Mouse (Mus musculus) spleen, adult 10 weeks (tissue): ENCODE measurements around the gene Iqcc. TPM values are rescaled to one million over a fixed set of nuclear protein-coding genes. Genes with fewer than 3 reads are reported as not detected.

Experiments used
- polyA plus RNA-seq: library from polyadenylated mRNA; stranded (reverse); fragments of 350-450 nt; fragmentation: Illumina TruSeq; extraction: RNeasy Lipid Tissue Mini Kit (QIAGEN cat#74804); gene quantifications from one replicate; pipeline ENCODE4 v1.2.3, GENCODE M21; 2015; ENCODE audit warnings: low replicate concordance; ENCODE audit not compliant: insufficient read depth

Iqcc gene
- polyA plus RNA-seq, result 26.7 TPM

DNA sequence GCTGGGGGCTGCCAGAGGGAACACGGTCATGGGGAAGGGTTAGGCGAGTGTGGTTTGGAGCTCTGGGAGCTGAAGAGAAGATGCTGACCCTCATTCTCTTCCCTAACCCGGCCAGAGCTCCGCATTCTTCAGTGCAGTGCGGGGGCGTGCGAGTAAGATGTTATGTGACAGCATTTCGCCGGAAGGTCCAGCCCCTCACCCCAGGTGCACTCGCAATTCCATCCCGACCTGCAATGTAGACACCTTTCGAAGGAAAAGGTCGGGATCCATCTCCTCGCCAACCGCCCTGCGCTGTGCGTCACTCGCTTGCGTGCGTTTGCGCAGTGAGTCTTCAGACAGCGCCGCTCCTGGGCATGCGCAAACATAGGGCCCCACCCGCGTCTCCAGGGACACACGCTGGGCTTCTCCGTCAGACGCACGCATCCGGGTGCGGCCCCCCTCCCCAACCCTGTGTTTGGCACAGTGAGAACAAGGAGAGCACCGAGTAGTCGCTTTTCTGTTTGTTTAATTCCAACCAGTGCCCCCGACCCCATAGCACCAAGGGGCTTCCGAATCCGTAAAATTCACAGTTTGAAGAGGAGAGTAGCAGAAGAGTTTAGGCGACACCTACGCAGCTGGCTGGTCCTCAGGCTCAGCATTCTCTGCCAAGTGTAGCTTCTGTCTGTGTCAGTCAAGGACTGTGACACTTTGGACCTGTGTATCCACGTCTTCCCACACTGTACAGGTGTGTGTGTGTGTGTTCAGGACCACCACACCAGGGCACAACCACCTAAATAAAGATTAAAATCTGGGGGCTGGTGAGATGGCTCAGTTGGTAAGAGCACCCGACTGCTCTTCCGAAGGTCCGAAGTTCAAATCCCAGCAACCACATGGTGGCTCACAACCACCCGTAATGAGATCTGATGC is at the start of gene Iqcc:
Gene Iqcc (minus strand): TSS at position 314 of the 906 bp plus-strand sequence.

DNA sequence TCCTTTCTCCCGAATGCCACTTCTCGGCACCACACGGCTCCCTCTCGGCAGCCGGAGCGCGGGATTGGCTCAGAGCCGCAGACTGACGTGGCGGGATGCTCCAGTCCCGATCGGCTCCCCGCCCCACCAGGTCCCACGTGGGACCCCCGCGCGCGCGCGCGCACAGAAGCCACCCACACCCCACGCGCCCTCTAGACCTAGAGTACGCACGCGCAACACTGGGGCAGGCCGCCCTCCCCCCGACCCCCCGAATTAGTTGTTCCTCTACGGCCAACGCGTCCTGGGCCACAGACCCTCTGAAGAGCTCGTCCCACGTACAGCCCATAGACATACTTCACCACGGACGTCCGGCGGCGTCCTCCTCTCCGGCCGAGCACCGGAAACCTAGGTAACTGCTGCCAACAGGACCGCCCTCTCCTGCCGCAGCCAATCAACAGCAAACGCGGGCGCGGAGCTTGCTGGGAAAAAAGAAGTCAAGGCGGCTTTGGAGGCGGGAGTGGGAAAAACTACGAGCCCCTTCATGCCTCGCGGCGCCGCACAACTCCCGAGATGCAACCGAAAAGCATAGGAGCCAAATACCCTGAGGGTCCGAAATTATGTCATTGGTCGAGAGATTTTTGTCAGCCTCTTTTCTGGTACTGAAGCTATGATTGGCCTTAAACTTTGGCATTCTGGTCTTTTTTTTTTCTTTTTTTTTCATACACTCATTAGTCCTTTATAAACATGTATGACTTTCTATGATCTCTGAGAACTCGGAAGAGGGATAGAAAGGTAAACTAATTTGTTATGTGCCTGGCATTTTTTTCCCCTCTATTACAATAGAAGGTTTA is 22.0 kb upstream of the Iqcc start, which contains the start of gene Txlna:
Gene Txlna (minus strand): TSS at position 428 of the 830 bp plus-strand sequence.

DNA sequence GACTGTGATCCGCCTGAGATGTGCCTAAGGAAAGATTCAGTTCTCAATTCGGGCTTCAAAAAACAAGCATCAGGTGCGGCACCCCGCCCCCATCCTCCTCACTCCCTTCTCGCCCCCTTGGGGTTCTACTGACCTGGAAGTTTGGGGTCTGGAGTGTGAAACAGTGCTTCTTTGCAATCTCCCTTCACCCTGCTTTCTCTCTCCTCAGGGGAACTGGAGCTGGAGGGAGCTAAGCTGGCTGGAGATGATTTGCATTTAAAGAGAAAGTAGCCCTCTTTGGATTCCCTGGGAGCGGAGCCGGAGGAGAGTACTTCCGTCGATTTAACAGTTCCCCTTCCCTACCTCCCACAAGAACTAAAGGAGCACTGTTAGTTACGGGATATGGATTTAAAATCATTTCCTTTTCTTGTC is 4.8 kb upstream of the Iqcc start, which contains the start of gene Ccdc28b:
Gene Ccdc28b (minus strand): TSS at position 267 of the 411 bp plus-strand sequence.

DNA sequence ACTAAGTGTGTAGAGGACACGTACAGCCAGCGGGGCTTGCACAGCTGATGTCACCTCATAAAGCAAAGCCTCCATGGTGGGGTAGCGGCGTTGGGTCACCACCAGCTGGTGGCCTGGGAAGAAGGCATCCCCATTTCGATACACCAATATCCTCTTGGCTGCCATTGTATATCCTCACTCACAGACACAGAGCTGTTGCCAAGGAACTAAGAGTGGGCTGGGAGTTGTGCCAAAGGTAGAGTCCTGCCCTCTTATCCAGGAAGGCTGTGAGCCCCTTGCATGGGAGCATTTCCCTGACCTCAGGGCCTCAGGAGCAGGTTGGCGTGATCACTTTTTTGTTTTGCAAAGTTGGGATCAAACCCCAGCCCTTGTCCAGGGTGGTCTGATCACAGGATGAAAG is 4.8 kb downstream of the Iqcc start, which contains the start of gene Dcdc2b:
Gene Dcdc2b (minus strand): TSS at position 165 of the 400 bp plus-strand sequence.

DNA sequence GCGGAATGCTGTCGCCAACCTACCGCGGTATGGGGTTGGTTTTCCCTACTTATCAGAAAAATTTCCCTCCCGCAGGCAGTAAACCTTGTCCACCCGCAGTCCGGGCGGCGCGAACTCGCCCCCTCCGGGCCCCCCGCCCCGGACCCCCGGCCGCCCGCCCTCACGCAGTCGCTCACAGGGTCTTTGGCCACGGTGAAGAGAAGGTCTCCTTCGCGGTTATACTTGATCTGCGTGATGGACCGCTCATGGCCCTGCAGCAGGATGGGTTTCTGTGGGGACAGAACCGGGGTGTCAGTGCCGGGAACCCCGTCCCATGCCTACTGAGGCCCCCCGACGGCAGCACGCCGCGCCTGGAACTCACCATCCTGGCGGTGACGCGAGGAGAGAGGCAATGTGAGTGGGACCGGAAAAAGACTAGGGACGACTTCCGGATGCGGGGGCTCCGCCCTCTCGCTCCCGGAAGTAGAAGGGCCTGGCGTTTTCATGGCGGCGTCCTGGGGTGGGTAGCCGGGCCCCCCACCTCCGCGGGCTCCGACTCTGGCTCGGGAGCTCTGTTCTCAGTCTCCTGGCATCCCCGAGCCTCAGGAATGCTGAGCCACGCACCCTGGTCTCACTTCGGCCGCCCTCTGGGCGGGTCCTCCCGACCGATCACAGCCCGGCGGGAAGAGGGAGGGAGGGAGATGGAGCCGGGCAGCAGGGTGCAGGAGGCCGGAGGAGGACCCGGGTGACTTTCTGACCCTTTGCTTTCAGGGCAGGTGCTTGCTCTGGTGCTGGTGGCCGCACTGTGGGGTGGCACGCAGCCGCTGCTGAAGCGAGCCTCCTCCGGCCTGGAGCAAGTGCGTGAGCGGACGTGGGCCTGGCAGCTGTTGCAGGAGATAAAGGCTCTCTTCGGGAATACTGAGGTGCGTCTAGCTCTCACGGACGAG is 18.4 kb downstream of the Iqcc start, which contains the start of the genes Eif3i and Tmem234:
Gene Eif3i (minus strand): TSS at position 416 of the 926 bp plus-strand sequence.
Gene Tmem234 (plus strand): TSS at position 436 of the 926 bp plus-strand sequence.

DNA sequence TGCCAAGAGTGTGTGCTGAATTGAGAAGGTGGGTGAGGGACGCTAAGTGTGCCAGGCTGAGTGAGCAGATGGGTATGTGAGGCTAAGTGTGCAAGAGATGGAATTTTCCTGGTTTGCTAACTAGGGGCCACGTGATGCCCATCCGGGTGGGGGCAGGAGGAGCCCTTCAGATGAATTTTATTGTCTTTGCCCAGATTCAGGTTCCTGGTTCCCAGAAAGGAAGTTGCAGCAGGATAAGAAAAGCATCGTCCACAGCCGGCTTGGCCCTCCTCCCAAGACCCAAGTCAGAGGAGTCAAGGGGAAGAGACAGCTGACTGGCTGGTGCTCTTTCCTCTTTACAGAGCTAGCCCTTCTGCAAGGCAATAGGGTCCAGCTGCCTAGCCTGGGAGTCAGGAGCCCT is 40.4 kb downstream of the Iqcc start, which contains the start of gene Fam167b:
Gene Fam167b (minus strand): TSS at position 84 of the 400 bp plus-strand sequence.

DNA sequence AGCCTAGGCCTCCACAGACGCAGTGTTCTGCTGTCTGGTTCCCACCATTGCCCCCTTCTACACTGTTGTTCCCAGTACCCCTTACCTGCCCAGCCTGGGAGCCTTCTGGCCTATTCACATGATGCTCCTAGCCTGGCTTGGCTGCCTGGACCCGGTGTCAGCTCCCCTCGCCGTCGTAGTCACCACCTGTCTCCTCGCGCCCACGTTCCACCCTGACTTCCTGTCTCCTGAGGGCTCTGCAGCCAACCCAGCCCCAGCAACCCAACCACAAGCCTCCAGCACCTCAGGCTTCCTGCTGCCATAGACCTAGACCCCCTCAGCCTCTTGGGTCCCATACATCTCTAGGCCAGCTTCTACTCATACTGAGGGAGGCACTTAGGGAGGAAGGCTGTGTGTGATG is 45.5 kb downstream of the Iqcc start, which contains the start of gene Lck:
Gene Lck (minus strand): TSS at position 212 of the 400 bp plus-strand sequence.

Other genes with a start within 250 kb of the Iqcc start
- gene Zbtb8a, start 241.0 kb downstream of the Iqcc start, polyA plus RNA-seq, result 4.8 TPM
- not detected for gene Zbtb8b, start 178.2 kb downstream of the Iqcc start, polyA plus RNA-seq
- gene Bsdc1, start 157.5 kb downstream of the Iqcc start, polyA plus RNA-seq, result 45.0 TPM
- not detected for gene Tssk3, start 128.1 kb downstream of the Iqcc start, polyA plus RNA-seq
- not detected for gene Fam229a, start 127.9 kb downstream of the Iqcc start, polyA plus RNA-seq
- 79.0 TPM for gene Marcksl1, start 105.5 kb downstream of the Iqcc start, polyA plus RNA-seq
- gene Hdac1, start 76.4 kb downstream of the Iqcc start, polyA plus RNA-seq, result 187 TPM
- 95.5 TPM for gene Lck, start 45.5 kb downstream of the Iqcc start, polyA plus RNA-seq
- 10.3 TPM for gene Fam167b, start 40.5 kb downstream of the Iqcc start, polyA plus RNA-seq
- gene Eif3i, start 18.5 kb downstream of the Iqcc start, polyA plus RNA-seq, result 119 TPM
- gene Tmem234, start 18.4 kb downstream of the Iqcc start, polyA plus RNA-seq, result 211 TPM
- 1.8 TPM for gene Dcdc2b, start 4.8 kb downstream of the Iqcc start, polyA plus RNA-seq
- 29.6 TPM for gene Ccdc28b, start 4.8 kb upstream of the Iqcc start, polyA plus RNA-seq
- gene Txlna, start 22.0 kb upstream of the Iqcc start, polyA plus RNA-seq, result 29.1 TPM
- 34.8 TPM for gene Kpna6, start 53.7 kb upstream of the Iqcc start, polyA plus RNA-seq
- gene Tmem39b, start 77.7 kb upstream of the Iqcc start, polyA plus RNA-seq, result 7.3 TPM
- 141 TPM for gene Khdrbs1, start 123.2 kb upstream of the Iqcc start, polyA plus RNA-seq
- gene Ptp4a2, start 192.1 kb upstream of the Iqcc start, polyA plus RNA-seq, result 613 TPM